Mouse (Mus musculus) liver, embryonic 16.5 days (tissue): ENCODE measurements around the gene Tmem200b. TPM values are rescaled to one million over a fixed set of nuclear protein-coding genes. Genes with fewer than 3 reads are reported as not detected.

ENCODE experiments used
- ATAC-seq: fragments of 200-750 bp; cut with Nextera tagmentation; 2 replicates; pipeline ENCODE4 v1.8.0; 2017; ENCODE audit warnings: low read depth, mild to moderate bottlenecking, moderate number of reproducible peaks, moderate library complexity
- H3K27ac ChIP-seq: fragments of 300-500 bp; sonication (generic); 2 replicates; pipeline ENCODE4 v1.5.1; 2014; ENCODE audit warnings: mild to moderate bottlenecking, low read length
- H3K27me3 ChIP-seq: fragments of 300-500 bp; sonication (generic); 2 replicates; pipeline ENCODE4 v1.6.1; 2014; ENCODE audit warnings: low read depth, low read length, mixed read lengths; ENCODE audit not compliant: control insufficient read depth, insufficient read depth
- H3K36me3 ChIP-seq: fragments of 300-500 bp; sonication (generic); 2 replicates; pipeline ENCODE4 v1.6.1; 2014; ENCODE audit warnings: mild to moderate bottlenecking; ENCODE audit not compliant: control insufficient read depth, insufficient read depth
- H3K4me1 ChIP-seq: fragments of 300-500 bp; sonication (generic); 2 replicates; pipeline ENCODE4 v1.6.1; 2014; ENCODE audit warnings: low read depth, low read length, mixed read lengths; ENCODE audit not compliant: control insufficient read depth
- H3K4me2 ChIP-seq: fragments of 300-500 bp; sonication (generic); 2 replicates; pipeline ENCODE4 v1.6.1; 2014; ENCODE audit warnings: low read depth, low read length, mixed read lengths
- H3K4me3 ChIP-seq: fragments of 300-500 bp; sonication (generic); 2 replicates; pipeline ENCODE4 v1.5.1; 2014; ENCODE audit warnings: low read depth, mild to moderate bottlenecking, low read length
- H3K9ac ChIP-seq: fragments of 300-500 bp; sonication (generic); 2 replicates; pipeline ENCODE4 v1.6.1; 2014; ENCODE audit warnings: low read depth, low read length
- H3K9me3 ChIP-seq: fragments of 300-500 bp; sonication (generic); replicated peaks from 2 replicates; pipeline ENCODE4 v1.6.1; 2016; ENCODE audit warnings: low read length; ENCODE audit not compliant: control insufficient read depth
- WGBS: fragments of 180-500 bp; shearing (Covaris S2); extraction: QIAGEN DNeasy Blood & Tissue Kit; methylation state at CpG from one replicate; pipeline ENCODE4 v1.1.7; 2014; ENCODE audit not compliant: insufficient replicate concordance; 5-methylcytosine and 5-hydroxymethylcytosine counted together
- polyA plus RNA-seq: library from polyadenylated mRNA; unstranded; fragments of >200 nt; fragmentation: Nextera tagmentation; extraction: Ambion mirVana; gene quantifications from 2 replicates; pipeline ENCODE4 v1.2.1, GENCODE M21; 2015

Gene Tmem200b
- polyA plus RNA-seq, 1 experiment from 2014 or later = not detected

DNA sequence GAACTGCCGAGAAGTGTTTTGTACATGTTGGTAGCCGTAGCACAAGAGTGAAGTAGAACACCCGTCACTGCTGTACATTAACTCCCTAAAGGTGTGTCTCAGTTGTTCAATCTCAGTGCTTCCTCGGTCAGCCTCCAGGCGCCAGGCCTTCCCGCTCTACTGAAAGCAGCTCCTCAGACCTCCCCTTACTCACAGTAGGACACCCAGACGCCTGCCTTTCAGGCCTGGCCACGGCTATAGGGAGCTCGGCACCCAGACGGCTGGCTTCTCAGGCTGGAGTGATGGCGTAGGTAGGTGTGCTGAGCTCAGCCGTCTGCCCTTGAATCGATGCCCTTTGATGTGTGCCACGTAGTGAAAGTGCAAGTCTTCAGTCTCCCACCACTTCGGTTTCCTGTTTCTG, 20.5 kb upstream of the Tmem200b start:
- Histone ChIP-seq H3K27me3 (no peaks in the 10 kb centered on the region), H3K27ac (no peak overlapping the region), H3K4me3 (no peak overlapping the region), H3K4me1 (peaks cover 6% of the 10 kb centered on the region; the same call in 1 of the 2 replicates), H3K9ac (no peak overlapping the region), H3K4me2 (no peak overlapping the region), H3K36me3 (peaks cover 60% of the 10 kb centered on the region), H3K9me3 (no peaks in the 10 kb centered on the region)
- no peak for ATAC-seq
- WGBS = 92% methylated on average over 15 of the region's 15 CpGs

DNA sequence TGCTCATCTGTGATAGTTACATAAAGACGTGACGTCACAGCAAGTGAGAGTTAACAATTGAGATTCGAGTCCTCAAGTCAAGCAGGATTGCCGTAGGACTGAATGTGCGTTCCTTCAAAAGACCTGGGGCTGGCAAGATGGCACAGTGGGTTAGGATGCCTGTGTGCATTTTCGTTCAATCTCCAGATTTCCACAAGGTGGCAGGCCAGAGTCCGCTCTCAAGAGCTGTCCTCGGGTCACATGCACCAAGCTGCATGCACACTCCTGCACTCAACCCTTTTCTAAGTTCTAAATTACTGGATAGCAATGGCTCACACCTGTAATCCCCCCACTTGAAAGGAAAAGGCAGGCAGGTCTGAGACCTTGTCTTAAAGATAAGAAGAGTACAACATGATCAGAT, 17.1 kb upstream of the Tmem200b start:
- Histone ChIP-seq H3K9me3 (no peaks in the 10 kb centered on the region), H3K4me2 (no peak overlapping the region), H3K4me3 (no peak overlapping the region), H3K4me1 (no peaks in the 10 kb centered on the region), H3K9ac (no peak overlapping the region), H3K36me3 (peaks cover 35% of the 10 kb centered on the region), H3K27ac (no peak overlapping the region), H3K27me3 (no peaks in the 10 kb centered on the region)
- WGBS = 61% methylated on average over 8 of the region's 8 CpGs
- no peak for ATAC-seq

DNA sequence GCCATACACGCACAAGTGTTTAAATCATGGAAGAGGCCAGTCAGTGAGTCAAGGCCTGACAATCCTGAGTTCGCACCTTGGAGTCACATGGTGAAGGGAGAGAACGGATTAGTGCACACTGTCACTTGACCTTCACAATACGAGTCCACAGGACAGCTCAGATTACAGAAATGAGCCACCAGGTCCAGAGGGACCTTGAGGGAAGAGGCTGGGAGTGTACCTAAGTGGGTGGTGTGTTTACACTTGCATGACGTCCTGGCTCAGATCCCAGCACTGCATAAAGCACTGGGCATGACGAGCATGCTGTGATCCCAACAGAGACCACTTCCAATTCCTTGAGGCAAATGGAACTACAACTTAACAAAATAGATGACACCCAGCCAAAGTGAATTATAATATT, 15.1 kb upstream of the Tmem200b start:
- H3K9ac ChIP-seq = no peak overlapping the region
- H3K9me3 ChIP-seq = no peaks in the 10 kb centered on the region
- no peak overlapping the region for H3K27ac ChIP-seq
- ATAC-seq = peak; percentile 59; the same call in 1 of the 2 replicates
- peaks cover 6% of the 10 kb centered on the region for H3K27me3 ChIP-seq
- 76% methylated on average over 6 of the region's 6 CpGs for WGBS
- H3K4me1 ChIP-seq = peaks cover 2% of the 10 kb centered on the region
- H3K4me3 ChIP-seq = no peak overlapping the region
- peaks cover 16% of the 10 kb centered on the region for H3K36me3 ChIP-seq
- no peak overlapping the region for H3K4me2 ChIP-seq

DNA sequence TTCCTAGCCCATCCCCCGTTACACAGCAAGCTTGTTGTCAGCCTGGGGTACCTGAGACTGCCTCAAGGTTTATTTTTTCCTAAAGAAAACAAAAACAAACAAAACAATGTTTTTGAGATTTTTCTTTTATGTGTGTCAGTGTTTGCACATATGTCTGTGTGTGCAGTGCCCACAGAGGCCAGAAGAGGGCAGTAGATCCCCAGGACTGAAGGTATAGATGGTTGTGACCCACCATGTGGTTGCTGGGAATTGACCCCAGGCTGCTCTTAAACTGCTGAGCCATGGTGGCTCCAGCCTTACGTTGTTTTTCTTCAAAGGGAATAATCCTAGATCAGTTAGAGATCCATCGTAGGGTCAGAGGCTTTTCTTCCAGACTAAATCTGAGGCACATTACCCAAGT, 13.7 kb upstream of the Tmem200b start:
- H3K4me2 ChIP-seq = no peak overlapping the region
- no peaks in the 10 kb centered on the region for H3K9me3 ChIP-seq
- H3K4me1 ChIP-seq = peaks cover 2% of the 10 kb centered on the region
- no peak overlapping the region for H3K27ac ChIP-seq
- no peak overlapping the region for H3K9ac ChIP-seq
- 83% methylated on average over 3 of the region's 3 CpGs for WGBS
- 0 out of 2 replicates have a peak, but pooled peaks cover 6% of the 10 kb centered on the region for H3K36me3 ChIP-seq
- peaks cover 20% of the 10 kb centered on the region for H3K27me3 ChIP-seq
- ATAC-seq = no peak
- no peak overlapping the region for H3K4me3 ChIP-seq

DNA sequence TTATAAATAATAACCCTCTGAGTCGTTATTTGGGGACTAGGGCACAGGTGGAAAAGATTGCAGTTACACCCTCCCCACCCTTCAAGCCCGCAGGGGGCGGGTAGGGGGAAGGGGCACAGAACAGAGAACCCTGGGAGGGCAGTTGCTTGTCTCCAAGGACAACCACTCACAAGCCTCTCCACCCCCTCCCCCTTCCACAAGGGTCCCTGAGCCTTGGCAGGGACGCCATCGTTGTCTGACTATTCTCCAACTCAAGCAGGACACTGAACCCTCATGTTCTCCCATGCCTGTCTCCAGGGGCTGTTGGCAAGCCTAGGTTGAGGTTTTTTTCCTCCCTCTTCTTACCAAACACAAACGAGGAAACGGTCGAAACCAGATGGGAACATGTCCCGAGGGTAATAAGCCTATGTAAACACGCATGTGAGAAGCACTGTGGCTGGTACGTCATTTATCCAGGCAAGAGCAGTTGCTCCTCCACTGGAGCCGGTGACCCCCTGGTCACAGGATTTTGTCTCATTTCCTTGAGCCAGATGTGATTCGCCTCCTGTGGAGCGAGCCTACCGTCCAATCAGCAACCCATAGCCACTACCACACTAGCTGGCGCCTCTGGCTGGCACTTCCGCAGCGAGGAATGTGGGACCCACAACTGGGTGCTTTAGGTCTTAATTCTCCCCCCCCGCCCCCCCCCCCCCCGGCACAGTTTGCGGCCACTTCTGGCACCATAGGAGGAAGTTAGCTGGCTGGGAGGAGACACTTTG, 11.2 kb upstream of the Tmem200b start:
- Histone ChIP-seq H3K36me3 (no peaks in the 10 kb centered on the region), H3K27me3 (peaks cover 45% of the 10 kb centered on the region), H3K4me1 (peaks cover 2% of the 10 kb centered on the region), H3K4me3 (peak overlapping the region; percentile 6; the same call in 1 of the 2 replicates), H3K27ac (0 out of 2 replicates have a peak overlapping the region, but pooled peaks have one; percentile 14), H3K4me2 (peak overlapping the region; percentile 44), H3K9me3 (no peaks in the 10 kb centered on the region), H3K9ac (no peak overlapping the region)
- peak; percentile 9; the same call in 1 of the 2 replicates for ATAC-seq
- 9% methylated on average over 18 of the region's 21 CpGs for WGBS

DNA sequence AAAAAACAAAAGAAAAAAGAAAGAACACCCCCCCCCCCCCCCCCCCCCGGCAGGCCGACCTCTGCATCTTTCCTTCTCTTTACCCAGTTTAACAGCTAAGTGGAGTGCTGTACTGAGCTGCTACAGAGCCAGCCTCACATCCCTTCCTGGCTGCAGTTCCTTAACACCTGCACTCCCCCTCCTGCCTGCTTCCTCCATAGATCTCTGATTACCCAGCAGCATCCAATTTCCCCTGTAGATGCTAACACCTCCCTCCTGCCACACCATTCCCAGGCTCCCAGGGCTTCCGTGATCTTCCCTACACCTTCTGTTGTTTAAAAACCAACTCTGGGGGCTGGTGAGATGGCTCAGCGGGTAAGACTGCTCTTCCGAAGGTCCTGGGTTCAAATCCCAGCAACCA, 10.1 kb upstream of the Tmem200b start:
- no peak overlapping the region for H3K4me3 ChIP-seq
- no peak for ATAC-seq
- peaks cover 56% of the 10 kb centered on the region for H3K27me3 ChIP-seq
- H3K27ac ChIP-seq = no peak overlapping the region
- no peaks in the 10 kb centered on the region for H3K9me3 ChIP-seq
- no peaks in the 10 kb centered on the region for H3K36me3 ChIP-seq
- H3K9ac ChIP-seq = no peak overlapping the region
- WGBS = 41% methylated on average over 3 of the region's 5 CpGs
- H3K4me2 ChIP-seq = 0 out of 2 replicates have a peak overlapping the region, but pooled peaks have one; percentile 44
- H3K4me1 ChIP-seq = peaks cover 5% of the 10 kb centered on the region

DNA sequence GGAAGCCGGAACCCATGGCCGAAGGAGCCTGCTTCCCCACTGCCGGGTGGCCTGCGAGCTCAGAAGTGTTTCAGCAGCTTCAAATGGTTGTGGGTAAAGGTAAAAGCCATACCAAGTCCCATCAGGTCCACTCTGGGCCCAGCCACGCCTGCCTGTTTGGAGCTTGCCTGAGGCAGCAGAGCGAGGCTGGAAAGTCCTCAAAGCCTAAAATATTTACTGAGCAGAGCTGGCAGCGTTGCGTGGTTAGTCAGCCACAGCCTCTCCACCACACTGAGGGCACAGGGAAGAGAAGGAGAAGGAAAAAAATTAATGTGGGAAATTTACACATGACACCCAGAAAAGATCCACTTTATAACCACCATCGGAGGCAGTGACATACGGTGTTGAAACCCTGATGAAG, 8.0 kb upstream of the Tmem200b start:
- WGBS = 38% methylated on average over 10 of the region's 10 CpGs
- Histone ChIP-seq H3K9ac (no peak overlapping the region), H3K4me3 (no peak overlapping the region), H3K27me3 (peaks cover 76% of the 10 kb centered on the region), H3K4me2 (no peak overlapping the region), H3K4me1 (peaks cover 5% of the 10 kb centered on the region), H3K36me3 (no peaks in the 10 kb centered on the region), H3K27ac (no peak overlapping the region), H3K9me3 (no peaks in the 10 kb centered on the region)
- no peak for ATAC-seq

DNA sequence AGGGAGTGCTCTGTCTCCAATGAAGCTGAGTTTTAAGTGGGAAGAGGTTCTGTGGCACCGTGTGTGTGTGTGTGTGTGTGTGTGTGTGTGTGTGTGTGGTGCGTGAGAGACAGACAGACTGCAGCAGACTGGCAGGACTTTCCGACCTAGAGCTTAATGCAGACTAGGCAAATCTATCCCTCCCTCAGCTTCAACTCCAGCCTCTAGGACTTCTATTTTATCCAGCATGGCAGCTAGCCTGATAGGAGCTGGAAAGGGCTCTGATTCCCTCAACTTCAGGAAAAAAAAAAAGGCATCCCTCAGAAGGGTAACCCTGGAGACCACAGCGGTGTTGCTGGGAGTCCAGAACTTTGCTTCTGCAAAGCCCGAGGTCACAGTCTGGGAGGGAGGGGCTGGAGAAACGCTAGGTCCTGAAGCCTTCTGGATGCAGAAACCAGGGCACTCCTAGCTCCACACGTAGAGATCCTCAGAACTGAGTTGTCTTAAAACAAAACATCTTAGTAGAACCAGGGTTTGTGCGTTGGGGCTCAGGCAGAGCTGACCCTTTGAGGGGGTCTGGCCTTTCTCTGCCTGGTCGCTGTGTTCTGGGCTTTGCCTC, 7.4 kb upstream of the Tmem200b start:
- Histone ChIP-seq H3K9me3 (no peaks in the 10 kb centered on the region), H3K36me3 (no peaks in the 10 kb centered on the region), H3K9ac (no peak overlapping the region), H3K4me3 (no peak overlapping the region), H3K4me1 (peaks cover 9% of the 10 kb centered on the region), H3K4me2 (no peak overlapping the region), H3K27me3 (peaks cover 82% of the 10 kb centered on the region), H3K27ac (no peak overlapping the region)
- WGBS = 15% methylated on average over 9 of the region's 9 CpGs
- no peak for ATAC-seq

DNA sequence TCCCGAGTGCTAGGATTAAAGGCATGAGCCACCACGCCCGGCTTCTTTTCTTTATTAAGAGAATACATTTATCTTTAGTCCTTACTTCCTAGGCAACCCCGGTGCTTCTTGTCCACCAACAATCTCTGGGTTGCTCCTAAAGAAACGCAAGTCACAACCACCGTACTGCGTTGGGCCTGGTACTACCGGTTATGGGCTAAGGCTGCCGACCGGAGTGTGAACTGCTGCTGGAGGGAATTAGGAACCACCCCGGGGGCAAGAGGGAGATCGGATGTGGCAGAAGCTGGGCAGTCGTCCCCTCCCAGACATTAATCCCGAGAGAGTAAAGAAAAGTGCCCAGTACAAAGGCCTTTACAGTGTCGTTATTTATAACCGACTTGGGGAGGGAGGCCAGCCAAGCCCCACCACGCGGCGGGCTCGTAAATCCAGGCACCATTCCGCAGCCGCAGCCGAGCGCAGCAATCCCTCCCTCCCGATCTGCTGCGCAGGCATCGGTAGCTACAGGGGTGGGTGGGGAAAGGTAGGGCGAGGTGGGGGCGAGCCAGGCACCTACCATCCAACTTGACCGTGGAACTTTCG, 6.6 kb upstream of the Tmem200b start:
- WGBS = 4% methylated on average over 31 of the region's 31 CpGs
- H3K4me1 ChIP-seq = peaks cover 16% of the 10 kb centered on the region
- ATAC-seq = no peak
- H3K4me2 ChIP-seq = peak overlapping the region; percentile 12
- no peaks in the 10 kb centered on the region for H3K36me3 ChIP-seq
- no peak overlapping the region for H3K27ac ChIP-seq
- H3K9ac ChIP-seq = no peak overlapping the region
- H3K27me3 ChIP-seq = peaks cover 91% of the 10 kb centered on the region
- 0 out of 2 replicates have a peak overlapping the region, but pooled peaks have one; percentile 26 for H3K4me3 ChIP-seq
- H3K9me3 ChIP-seq = no peaks in the 10 kb centered on the region
